Mouse (Mus musculus) adrenal gland, adult 2 months (tissue): ENCODE measurements at regions not wholly inside any gene's neighbourhood (a gene's known extent, or its start where the extent isn't known, plus 50 kb on each side); places are given as distances from the start of the nearest gene placed in this dataset.
"Not testable (repeated sequence)": the region's sequence is repeated elsewhere in the genome, so short reads cannot be mapped to it uniquely, and the experiment has no call there.

Experiments used
- DNase-seq: peaks from one replicate; pipeline ENCODE4 v3.0.0; 2021

DNA sequence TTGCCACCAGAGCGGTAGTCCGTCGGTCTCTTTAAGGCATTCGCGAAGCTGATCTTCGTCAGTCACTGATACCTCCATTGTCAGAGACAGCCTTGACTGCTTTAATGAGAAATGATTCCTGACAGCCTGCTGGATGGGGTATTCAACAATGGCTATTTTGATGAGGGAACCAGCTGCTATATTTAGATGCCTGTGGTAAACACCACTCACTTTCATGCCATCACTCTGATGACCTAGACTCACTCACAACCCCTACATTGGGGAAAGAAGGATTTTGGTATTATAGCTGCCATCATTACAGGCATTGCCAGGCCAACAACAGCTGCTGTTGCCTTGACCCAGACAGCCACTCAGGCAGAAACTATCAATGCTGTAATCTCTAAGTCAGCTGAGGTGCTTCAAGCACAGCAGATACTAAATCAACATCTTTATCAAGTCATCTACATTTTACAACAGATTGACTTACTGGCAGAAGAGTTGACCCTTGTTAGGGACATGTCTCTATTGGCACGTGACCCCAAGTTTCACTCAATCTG lies 57.7 kb upstream of the Amn1 start:
- peak; percentile 11 for DNase-seq

DNA sequence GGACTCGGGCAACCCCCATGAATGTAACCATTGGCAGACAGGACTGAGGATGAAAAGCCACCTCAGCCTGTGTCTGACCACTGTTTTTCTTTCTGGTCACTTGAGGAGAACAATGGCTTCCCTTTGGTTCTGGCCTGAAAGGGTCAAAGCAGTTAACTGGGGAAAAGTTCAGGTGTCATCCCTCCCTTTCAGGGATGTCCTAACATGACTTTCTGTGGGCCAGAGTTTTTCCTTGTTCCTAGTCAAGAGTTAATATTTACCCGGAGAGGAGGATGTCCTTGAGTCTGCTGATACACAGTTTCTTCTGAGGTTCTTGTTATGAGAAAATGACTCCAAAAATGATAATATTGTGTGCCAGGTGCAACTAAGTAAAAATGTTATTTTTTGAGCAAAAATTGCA lies 57.2 kb upstream of the Amn1 start:
- not testable (repeated sequence) for DNase-seq

DNA sequence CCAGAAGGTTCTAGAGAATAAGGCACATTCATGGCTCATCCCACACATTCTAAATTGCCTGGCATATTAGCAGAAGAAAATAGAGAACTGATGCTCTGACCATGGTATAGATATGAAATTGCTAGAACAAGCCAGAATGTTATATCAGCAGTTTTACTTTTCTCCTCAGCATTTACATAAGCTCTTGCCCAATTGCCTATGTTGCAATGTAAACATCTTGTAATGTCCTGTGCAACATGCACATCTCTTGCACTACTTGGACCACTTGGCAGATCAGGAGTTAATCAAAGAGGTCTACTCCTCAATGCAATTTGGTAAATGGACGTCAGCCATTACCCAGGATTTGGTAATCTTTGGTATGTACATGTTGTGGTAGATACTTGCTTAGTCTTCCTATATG lies 55.6 kb upstream of the Amn1 start:
- no peak for DNase-seq

DNA sequence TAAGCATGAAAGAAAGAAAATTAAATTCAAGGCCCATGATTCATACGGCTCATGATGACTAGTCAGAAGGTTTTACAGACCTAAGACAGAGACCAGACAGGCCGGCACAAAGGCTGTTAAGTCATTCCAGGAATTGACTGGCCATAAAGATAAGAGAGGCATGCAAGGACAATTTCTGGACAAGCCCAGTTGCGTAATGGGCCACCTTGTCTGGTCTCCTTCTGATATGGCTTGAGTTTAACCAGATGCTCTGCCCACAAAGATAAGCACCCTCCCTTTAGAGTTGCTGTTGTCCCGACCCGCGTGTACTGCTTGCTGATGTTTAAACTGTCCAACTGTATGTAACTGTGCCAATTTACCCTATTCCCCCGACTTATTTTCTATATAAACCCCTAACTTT lies 54.9 kb upstream of the Amn1 start:
- DNase-seq = no peak

DNA sequence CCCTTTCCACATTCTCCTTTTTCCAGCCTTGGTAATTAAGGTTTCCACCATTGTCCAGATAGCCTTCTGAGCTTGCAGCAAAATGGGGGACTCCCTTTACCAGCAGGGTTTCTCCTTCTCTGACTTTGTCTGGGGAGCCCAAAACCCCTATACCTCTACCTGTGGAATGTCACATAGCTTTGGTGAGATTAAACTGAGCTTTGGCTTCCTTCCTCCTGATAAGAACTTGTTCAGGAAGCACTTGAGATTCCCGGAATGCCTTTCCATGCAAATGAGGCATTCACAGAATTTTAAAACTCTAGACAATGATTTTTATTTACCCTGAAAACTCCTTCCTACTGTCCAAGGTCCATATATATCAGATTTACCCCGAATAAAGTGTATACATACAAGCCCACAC lies 49.8 kb upstream of the Amn1 start:
- no peak for DNase-seq
